Mouse (Mus musculus): ENCODE results near the gene Adrb1.

GRCm38 (mm10) chr19:56687026-56687635, 34.9 kb upstream of the Adrb1 start:
- no peak for TF ChIP-seq CTCF (IDR thresholded peaks at IDR 0.05; ENCODE audit: insufficient read depth, low read depth, low read length)
- TF ChIP-seq POLR2A (IDR thresholded peaks at IDR 0.05; ENCODE audit: insufficient read depth, low read depth, low read length) = no peak

Data from olfactory bulb, adult 2 months (tissue).